Mouse (Mus musculus) G1E-ER4 (cell line): Measurements from ENCODE around the gene Sh3gl3. TPM values are rescaled to one million over a fixed set of nuclear protein-coding genes. Genes with fewer than 3 reads are reported as not detected.

Experiments used
- GATA1 ChIP-seq: IDR thresholded peaks from one replicate; pipeline ENCODE4 v1.8.0; 2012; ENCODE audit warnings: low read length, inconsistent platforms
- polyA plus RNA-seq: library from polyadenylated mRNA; stranded (reverse); fragments of >175 nt; gene quantifications from 2 replicates; pipeline ENCODE4 v1.2.3, GENCODE M21; 2012

The Sh3gl3 gene
- polyA plus RNA-seq, 1 experiment = not detected

DNA sequence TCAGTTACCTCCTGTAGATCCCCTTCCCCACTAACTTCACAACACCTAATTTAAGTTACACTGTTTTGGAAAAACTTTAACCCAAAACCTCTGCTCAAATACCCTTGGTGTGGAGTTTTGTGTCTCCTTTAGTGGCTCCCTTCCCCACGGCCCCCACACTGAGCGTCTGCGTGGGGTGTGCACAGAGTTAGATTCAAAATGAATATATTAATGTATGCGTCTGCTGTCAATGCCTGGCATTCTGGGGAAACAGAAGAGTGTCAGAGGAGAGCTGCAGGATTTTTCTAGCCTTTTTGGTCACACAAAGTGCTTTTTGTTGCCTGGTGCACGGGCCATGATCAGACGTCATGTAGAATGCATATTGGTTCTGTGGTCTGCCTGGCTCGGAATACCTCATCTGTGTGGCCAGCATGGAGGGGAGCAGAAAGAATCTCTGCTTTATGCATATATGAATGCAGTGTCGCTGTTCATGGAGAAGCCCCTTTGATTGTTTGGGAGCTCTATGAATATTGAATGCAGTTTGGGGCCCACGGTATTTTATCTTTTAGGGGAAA is 47.8 kb downstream of the Sh3gl3 start:
- TF ChIP-seq GATA1 = no peak

GRCm38 (mm10) chr7:82223906-82224846 is 50.5 kb downstream of the Sh3gl3 start:
- no peak for TF ChIP-seq GATA1

- no peak for TF ChIP-seq GATA1
These were observed 59.6 kb downstream of the Sh3gl3 start for GRCm38 (mm10) chr7:82233201-82233600.

DNA sequence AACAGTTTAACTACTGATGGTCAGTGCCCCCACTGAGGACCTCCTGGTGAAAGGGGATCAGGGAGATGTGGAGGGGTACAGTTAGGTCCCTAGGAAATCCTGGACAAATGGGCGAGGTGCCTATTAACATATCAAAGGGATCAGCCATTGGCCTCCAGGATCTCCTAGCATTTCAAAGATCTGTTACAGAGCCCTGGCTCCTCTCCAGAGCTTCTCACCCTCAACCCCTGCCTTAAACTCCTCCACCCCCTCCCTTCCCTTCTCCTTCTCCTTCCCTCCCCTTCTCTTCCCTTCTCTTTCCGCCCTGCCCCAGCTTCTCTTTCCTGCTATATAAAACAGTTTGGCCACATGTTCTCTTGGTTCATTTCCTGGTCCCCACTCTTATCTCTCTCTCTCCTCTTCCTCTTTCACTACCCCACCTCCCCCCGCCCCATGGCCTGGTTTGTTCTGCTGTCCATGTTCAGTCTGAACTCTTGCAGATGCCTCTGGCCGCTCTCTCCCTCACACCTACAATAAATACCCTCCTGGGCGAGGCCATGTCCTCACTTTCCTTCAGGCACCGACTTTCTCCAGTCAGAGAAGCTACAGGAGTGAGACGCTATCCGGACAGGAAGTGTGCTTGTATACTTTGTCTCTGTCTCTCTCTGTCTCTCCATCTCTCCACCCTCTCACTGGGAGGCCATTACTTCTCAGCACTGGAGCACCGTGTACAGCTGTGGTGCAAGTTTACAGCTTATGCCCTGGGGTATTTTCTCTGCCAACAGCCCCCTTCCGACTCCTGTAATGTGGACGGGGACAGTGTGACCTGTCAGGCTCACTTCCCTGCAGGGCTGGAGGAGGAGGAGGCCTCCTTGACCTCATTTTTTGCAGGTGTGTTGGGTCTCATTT is 60.6 kb downstream of the Sh3gl3 start:
- no peak for TF ChIP-seq GATA1

DNA sequence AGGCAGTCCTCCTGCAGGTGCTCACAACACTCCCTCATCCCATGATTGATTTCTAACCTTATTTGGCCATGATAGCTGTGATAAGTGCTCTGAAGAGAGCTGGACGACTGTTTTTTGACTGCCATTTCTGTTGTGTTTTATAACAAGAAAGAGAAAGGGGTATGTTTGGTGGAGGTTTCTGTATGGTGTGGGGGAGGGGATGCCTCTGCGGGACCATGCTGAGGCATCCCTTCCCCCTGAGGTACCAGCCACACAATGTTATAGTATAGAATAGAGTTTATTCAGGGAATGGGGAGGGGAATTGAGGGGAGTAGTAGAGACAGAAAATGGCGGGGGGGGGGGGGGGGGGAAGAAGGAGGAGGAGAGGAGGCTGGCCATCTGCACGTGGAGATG is 61.3 kb downstream of the Sh3gl3 start:
- no peak for TF ChIP-seq GATA1

- TF ChIP-seq GATA1 = no peak
These were observed 61.8 kb downstream of the Sh3gl3 start for GRCm38 (mm10) chr7:82235486-82235885.

- no peak for TF ChIP-seq GATA1
These were observed 62.7 kb downstream of the Sh3gl3 start for GRCm38 (mm10) chr7:82236152-82236898.

DNA sequence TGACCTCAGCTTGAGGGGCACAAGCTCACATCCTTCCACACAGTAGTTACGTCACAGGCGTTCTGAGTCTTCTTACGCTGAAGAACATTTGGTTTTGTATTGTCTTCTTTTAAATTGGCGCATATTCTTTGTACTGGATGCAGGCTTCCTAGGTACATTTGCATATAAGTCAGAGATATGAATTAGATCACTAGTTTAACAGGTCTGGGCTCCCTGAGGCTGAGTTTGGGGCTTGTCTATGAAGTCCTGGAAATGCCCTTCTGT is 63.2 kb downstream of the Sh3gl3 start:
- no peak for TF ChIP-seq GATA1

DNA sequence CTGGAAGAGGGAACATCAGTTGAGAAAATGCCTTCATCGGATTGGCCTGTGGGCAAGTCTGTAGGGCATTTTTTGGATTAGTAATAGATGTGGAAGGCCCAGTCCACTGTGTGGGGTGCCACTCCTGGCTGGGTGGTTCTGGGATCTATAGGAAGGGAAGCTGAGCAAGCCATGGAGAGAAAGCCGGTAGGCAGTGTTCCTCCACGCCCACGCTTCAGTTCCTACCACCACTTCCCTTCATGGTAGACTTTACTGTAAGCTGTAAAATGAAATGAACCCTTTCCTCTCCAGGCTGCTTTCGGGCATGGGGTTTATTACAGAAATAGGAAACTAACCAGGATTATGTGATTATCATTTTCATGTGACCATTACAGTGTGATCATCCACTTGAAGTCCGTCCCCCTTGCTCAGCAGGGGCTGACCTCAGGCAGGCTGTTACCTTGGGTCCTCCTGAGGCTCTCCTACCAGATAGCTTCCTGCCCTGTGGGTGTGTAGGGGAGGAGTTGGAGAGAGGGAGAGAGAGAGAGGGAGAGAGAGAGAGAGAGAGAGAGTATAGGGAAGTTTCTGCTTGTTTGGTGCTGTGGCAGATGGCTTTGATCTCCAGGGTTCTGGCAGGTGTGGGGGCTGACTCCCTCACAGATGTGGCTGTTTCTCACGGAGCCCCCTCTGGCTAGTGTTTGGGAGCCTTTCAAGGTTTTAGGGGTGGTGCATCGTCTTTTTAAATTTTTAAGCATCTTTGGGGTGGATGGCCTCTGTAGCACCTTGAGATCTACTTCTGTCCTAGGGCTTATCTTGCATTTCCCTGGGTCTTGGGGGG is 67.0 kb downstream of the Sh3gl3 start:
- no peak for TF ChIP-seq GATA1

DNA sequence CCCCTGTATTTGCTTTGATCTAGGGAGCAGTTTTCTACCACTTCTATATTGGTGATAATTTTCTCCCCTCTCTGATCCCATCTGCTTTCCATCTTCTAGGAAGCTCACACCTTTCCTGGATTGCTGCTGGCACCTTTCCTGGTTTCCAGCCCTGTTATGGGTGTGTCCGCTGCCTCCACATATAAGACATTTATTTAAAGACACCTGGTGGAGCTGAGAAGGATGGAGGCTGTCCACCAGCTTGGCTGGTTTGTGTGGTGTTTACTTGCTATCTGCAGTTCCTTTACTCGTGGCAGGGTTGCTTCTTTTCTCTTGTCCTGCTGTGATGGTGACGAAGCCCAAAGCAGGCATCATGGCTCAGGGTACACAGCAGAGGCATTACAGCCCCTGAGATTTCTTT is 71.1 kb downstream of the Sh3gl3 start:
- TF ChIP-seq GATA1 = no peak

DNA sequence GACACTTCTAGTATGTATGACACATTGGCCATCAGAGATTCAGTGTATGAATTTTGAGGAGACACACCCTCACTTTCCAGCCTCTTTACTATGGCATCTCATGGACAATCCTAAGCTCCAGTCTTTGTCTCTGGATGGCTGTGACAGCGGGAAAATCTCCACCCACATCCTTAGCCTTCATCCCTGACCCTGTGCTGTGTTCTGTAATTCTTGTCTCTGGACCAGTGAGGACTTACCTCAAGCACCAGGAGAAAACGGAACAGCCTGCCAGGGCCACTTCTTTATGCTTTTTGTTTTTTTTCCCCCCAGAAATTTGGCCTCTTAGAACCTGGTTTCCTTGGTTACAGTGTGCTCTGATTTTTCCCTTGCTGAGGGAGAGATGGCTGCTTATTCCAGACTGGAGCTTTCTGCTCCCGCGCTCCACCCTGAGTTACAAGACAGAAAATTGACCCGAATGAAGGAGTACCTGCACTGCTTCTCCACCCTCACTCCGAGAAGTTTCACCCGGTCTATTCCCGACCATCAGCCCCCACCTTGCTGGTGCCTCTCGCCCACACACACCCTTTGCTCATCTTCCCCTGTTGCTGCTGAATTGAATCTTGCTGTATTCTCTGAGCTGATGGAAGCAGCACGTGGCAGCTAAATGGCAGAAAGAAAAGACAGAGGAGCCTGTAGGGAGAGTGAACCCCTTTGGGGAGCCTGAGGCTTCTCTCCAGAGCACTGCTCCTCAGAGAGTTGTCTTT is 75.5 kb downstream of the Sh3gl3 start:
- no peak for TF ChIP-seq GATA1

GRCm38 (mm10) chr7:82253309-82253708 is 79.7 kb downstream of the Sh3gl3 start:
- TF ChIP-seq GATA1 = no peak

DNA sequence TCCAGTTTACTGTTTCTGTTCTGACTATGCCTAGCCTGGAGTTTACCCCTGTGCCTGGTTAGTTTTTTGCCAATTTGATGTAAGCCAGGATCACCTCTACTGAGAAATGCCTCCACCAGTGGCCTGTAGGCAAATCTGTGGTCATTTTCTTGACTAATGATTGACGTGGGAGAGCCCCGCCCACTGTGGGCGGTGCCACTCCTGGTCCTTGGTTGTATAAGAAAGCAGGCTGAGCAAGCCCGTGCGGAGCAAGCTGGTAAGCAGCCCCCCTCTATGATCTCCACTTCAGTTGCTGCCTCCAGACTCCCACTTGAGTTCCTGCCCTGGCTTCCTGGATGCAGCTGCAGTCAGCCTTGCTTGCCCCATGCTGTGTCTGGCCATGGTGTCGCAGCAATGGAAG is 83.3 kb downstream of the Sh3gl3 start:
- no peak for TF ChIP-seq GATA1

DNA sequence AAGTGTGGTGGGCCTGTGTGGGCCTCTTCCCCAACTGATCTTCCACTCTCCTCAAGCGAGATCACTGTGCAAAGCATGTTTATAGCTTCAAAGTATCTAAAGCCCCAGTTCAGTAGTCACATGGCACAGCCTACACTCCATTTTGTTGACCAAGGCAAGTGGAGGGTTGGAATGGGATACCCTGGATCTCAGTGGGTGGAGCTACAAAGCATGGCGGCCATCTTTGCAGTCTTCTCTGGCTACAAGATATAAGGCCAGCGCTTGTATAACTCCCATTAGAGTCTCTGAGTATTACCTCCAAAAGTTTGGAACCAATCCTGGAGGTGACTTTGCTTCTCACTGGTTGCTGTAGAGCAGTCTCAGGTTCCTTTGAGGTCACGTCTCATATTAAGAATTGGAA is 83.9 kb downstream of the Sh3gl3 start:
- TF ChIP-seq GATA1 = no peak
